Mouse (Mus musculus) CD4-positive, CD25-positive, alpha-beta regulatory T cell (primary cell): ENCODE measurements around the gene 2310002L09Rik. TPM values are rescaled to one million over a fixed set of nuclear protein-coding genes. Genes with fewer than 3 reads are reported as not detected.

Experiments used
- polyA plus RNA-seq: library from polyadenylated mRNA; unstranded; fragments of 100-300 nt; shearing (Covaris generic); gene quantifications from one replicate; pipeline ENCODE4 v1.2.1, GENCODE M21; 2017

Gene 2310002L09Rik
- polyA plus RNA-seq: not detected

DNA sequence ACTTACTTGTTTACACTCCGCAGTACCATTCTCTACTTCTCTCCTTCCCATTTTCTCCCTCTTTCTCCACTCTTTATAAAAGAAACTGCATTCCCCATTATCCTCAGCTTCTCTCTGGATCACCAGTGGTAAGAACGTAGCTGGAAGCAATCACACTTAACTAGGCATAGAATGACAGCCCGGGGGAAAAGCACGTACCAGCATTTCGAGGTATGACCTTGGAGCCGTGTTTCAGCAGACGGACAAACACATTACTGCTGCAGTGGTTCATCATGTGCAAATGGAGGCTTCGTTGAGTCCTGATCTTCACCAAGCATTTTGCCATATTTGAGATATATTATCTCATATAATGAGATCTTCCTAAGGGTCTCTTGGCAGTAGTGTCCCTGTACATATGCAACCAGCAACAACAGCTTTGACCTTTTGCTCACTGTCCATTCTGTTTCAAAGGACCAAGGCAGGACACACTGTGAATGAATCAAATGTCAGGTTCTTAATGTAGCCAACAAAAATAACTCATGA, at the start of gene 2310002L09Rik:
TSS of gene 2310002L09Rik (minus strand) at position 472 of the 522 bp plus-strand sequence.

GRCm38 (mm10) chr4:73920660-73921059, 30.0 kb downstream of the 2310002L09Rik start, which contains the start of gene Gm11756:
Gene Gm11756 (minus strand): TSS chr4:73920760.

GRCm38 (mm10) chr4:73905853-73906252, 44.8 kb downstream of the 2310002L09Rik start, which contains the start of gene Gm13871:
Gene Gm13871 (minus strand): TSS chr4:73905953.

DNA sequence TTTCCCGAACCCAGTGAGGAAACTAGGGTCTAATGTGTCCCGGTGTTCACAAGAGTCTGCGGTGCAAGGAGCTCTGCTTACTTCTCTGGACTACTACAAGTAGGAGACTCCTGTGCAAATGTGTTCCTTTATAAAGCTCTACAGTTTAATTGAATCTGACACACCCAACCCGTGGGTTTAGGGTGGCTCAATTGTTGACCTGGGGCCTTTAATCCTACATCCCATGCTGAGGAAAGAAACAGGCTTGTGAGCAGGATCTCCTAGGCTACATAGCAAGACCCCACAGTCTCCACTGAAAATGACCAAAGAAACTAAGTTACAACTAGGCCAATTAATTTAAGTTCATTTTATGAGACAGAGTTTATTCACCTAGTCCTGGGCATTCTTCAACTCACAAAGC, 59.6 kb downstream of the 2310002L09Rik start, which contains the start of gene Gm11757:
TSS of gene Gm11757 (minus strand) at position 101 of the 400 bp plus-strand sequence.

Other genes starting within 250 kb of the 2310002L09Rik start
- gene Rasef, start 159.9 kb downstream of the 2310002L09Rik start, polyA plus RNA-seq: not detected
- gene Gm11758, start 74.6 kb downstream of the 2310002L09Rik start, polyA plus RNA-seq: not detected
- gene Gm11757, start 59.7 kb downstream of the 2310002L09Rik start, polyA plus RNA-seq: not detected
- gene Gm13871, start 44.9 kb downstream of the 2310002L09Rik start, polyA plus RNA-seq: not detected
- gene Gm11756, start 30.1 kb downstream of the 2310002L09Rik start, polyA plus RNA-seq: 0.13 TPM
- not detected for gene Frmd3, start 62.6 kb upstream of the 2310002L09Rik start, polyA plus RNA-seq